Mouse (Mus musculus) embryonic facial prominence, embryonic 13.5 days (tissue): ENCODE data around the gene Arhgap27. TPM values are rescaled to one million over a fixed set of nuclear protein-coding genes. Genes with fewer than 3 reads are reported as not detected.

Source experiments
- ATAC-seq: fragments of 200-750 bp; cut with Nextera tagmentation; 2 replicates; pipeline ENCODE4 v1.8.0; 2017; ENCODE audit warnings: low read depth; ENCODE audit not compliant: insufficient number of reproducible peaks, insufficient read depth, low FRiP score, low TSS enrichment
- H3K27ac ChIP-seq: fragments of 300-500 bp; sonication (generic); 2 replicates; pipeline ENCODE4 v1.5.1; 2015; ENCODE audit warnings: moderate library complexity, mild to moderate bottlenecking, inconsistent platforms
- H3K27me3 ChIP-seq: fragments of 300-500 bp; sonication (generic); 2 replicates; pipeline ENCODE4 v1.6.1; 2015; ENCODE audit warnings: mild to moderate bottlenecking, inconsistent platforms
- H3K36me3 ChIP-seq: fragments of 300-500 bp; sonication (generic); 2 replicates; pipeline ENCODE4 v1.6.1; 2015; ENCODE audit warnings: mild to moderate bottlenecking, inconsistent platforms
- H3K4me1 ChIP-seq: fragments of 300-500 bp; sonication (generic); 2 replicates; pipeline ENCODE4 v1.6.1; 2015; ENCODE audit warnings: inconsistent platforms
- H3K4me2 ChIP-seq: fragments of 300-500 bp; sonication (generic); 2 replicates; pipeline ENCODE4 v1.6.1; 2015; ENCODE audit warnings: moderate library complexity, mild to moderate bottlenecking, inconsistent platforms
- H3K4me3 ChIP-seq: fragments of 300-500 bp; sonication (generic); 2 replicates; pipeline ENCODE4 v1.5.1; 2015; ENCODE audit warnings: mild to moderate bottlenecking, inconsistent platforms
- H3K9ac ChIP-seq: fragments of 300-500 bp; sonication (generic); 2 replicates; pipeline ENCODE4 v1.6.1; 2015; ENCODE audit warnings: mild to moderate bottlenecking, inconsistent platforms
- H3K9me3 ChIP-seq: fragments of 300-500 bp; sonication (generic); 2 replicates; pipeline ENCODE4 v1.6.1; 2016; ENCODE audit warnings: inconsistent platforms
- WGBS: fragments of 180-500 bp; shearing (Covaris S2); methylation state at CpG from one replicate; pipeline ENCODE4 v1.1.7; 2015; ENCODE audit warnings: mixed read lengths; 5-methylcytosine and 5-hydroxymethylcytosine counted together
- polyA plus RNA-seq: library from polyadenylated mRNA; unstranded; fragments of >200 nt; fragmentation: Nextera tagmentation; extraction: Ambion mirVana; gene quantifications from 2 replicates; pipeline ENCODE4 v1.2.1, GENCODE M21; 2015

The Arhgap27 gene
- polyA plus RNA-seq, 1 experiment from 2014 or later, result 6.8 TPM

- 0 out of 2 replicates have a peak, but pooled peaks have one; percentile 40 for ATAC-seq
- H3K4me3 ChIP-seq, result peak overlapping the region; percentile 26
- WGBS, result 40% methylated on average over 19 of the region's 19 CpGs
Measured at GRCm38 (mm10) chr11:103339414-103340119, 23.9 kb downstream of the Arhgap27 start.

GRCm38 (mm10) chr11:103338671-103339070, 24.8 kb downstream of the Arhgap27 start:
- no peaks in the 10 kb centered on the region for H3K9me3 ChIP-seq
- 91% methylated on average over 6 of the region's 6 CpGs for WGBS
- no peaks in the 10 kb centered on the region for H3K36me3 ChIP-seq
- H3K27me3 ChIP-seq, result peaks cover 18% of the 10 kb centered on the region
- no peak overlapping the region for H3K27ac ChIP-seq
- no peak overlapping the region for H3K4me3 ChIP-seq
- no peak overlapping the region for H3K9ac ChIP-seq
- ATAC-seq, result no peak
- no peak overlapping the region for H3K4me2 ChIP-seq
- peaks cover 25% of the 10 kb centered on the region for H3K4me1 ChIP-seq

More at GRCm38 (mm10) chr11:103339414-103340119, 23.9 kb downstream of the Arhgap27 start:
- H3K27me3 ChIP-seq, result peaks cover 9% of the 10 kb centered on the region; the same call in 1 of the 2 replicates
- H3K9ac ChIP-seq, result peak overlapping the region; percentile 51
- no peaks in the 10 kb centered on the region for H3K36me3 ChIP-seq
- H3K9me3 ChIP-seq, result no peaks in the 10 kb centered on the region
- H3K4me1 ChIP-seq, result peaks cover 25% of the 10 kb centered on the region
- H3K4me2 ChIP-seq, result peak overlapping the region; percentile 54
- no peak overlapping the region for H3K27ac ChIP-seq

- Histone ChIP-seq H3K4me1 (peaks cover 30% of the 10 kb centered on the region), H3K9me3 (no peaks in the 10 kb centered on the region), H3K9ac (no peak overlapping the region), H3K27ac (no peak overlapping the region), H3K4me2 (no peak overlapping the region), H3K36me3 (no peaks in the 10 kb centered on the region), H3K27me3 (peaks cover 24% of the 10 kb centered on the region), H3K4me3 (no peak overlapping the region)
- 84% methylated on average over 7 of the region's 7 CpGs for WGBS
- no peak for ATAC-seq
Measured at GRCm38 (mm10) chr11:103338119-103338518, 25.4 kb downstream of the Arhgap27 start.

- H3K27ac ChIP-seq, result no peak overlapping the region; the same call in 1 of the 2 replicates
- no peak for ATAC-seq
- H3K4me2 ChIP-seq, result no peak overlapping the region
- H3K4me3 ChIP-seq, result no peak overlapping the region
- peaks cover 40% of the 10 kb centered on the region for H3K4me1 ChIP-seq
- peaks cover 33% of the 10 kb centered on the region for H3K27me3 ChIP-seq
- H3K9ac ChIP-seq, result no peak overlapping the region
- WGBS, result 95% methylated on average over 2 of the region's 2 CpGs
- H3K36me3 ChIP-seq, result no peaks in the 10 kb centered on the region
- no peaks in the 10 kb centered on the region for H3K9me3 ChIP-seq
Measured at GRCm38 (mm10) chr11:103337180-103337579, 26.3 kb downstream of the Arhgap27 start.

- H3K27ac ChIP-seq, result peak overlapping the region; percentile 28; the same call in 1 of the 2 replicates
- H3K9ac ChIP-seq, result no peak overlapping the region
- WGBS, result 68% methylated on average over 5 of the region's 5 CpGs
- no peaks in the 10 kb centered on the region for H3K36me3 ChIP-seq
- ATAC-seq, result no peak
- H3K4me3 ChIP-seq, result no peak overlapping the region
- peaks cover 41% of the 10 kb centered on the region for H3K4me1 ChIP-seq
- H3K4me2 ChIP-seq, result no peak overlapping the region
- no peaks in the 10 kb centered on the region for H3K9me3 ChIP-seq
- H3K27me3 ChIP-seq, result peaks cover 38% of the 10 kb centered on the region
Measured at GRCm38 (mm10) chr11:103335561-103335960, 27.9 kb downstream of the Arhgap27 start.

GRCm38 (mm10) chr11:103334925-103335324, 28.6 kb downstream of the Arhgap27 start:
- no peaks in the 10 kb centered on the region for H3K36me3 ChIP-seq
- peaks cover 38% of the 10 kb centered on the region for H3K27me3 ChIP-seq
- H3K9me3 ChIP-seq, result no peaks in the 10 kb centered on the region
- peaks cover 34% of the 10 kb centered on the region for H3K4me1 ChIP-seq
- no peak overlapping the region for H3K4me2 ChIP-seq
- ATAC-seq, result no peak
- H3K4me3 ChIP-seq, result no peak overlapping the region
- 73% methylated on average over 9 of the region's 9 CpGs for WGBS
- no peak overlapping the region for H3K9ac ChIP-seq
- peak overlapping the region; percentile 28; the same call in 1 of the 2 replicates for H3K27ac ChIP-seq

- Histone ChIP-seq H3K36me3 (no peaks in the 10 kb centered on the region), H3K27me3 (peaks cover 38% of the 10 kb centered on the region), H3K9me3 (no peaks in the 10 kb centered on the region), H3K9ac (0 out of 2 replicates have a peak overlapping the region, but pooled peaks have one; percentile 46), H3K27ac (peak overlapping the region; percentile 22), H3K4me3 (peak overlapping the region; percentile 33), H3K4me1 (peaks cover 25% of the 10 kb centered on the region), H3K4me2 (peak overlapping the region; percentile 60)
- ATAC-seq, result no peak
- 18% methylated on average over 40 of the region's 40 CpGs for WGBS
Measured at GRCm38 (mm10) chr11:103333719-103334398, 29.6 kb downstream of the Arhgap27 start.

- H3K4me2 ChIP-seq, result peak overlapping the region; percentile 60
- WGBS, result 27% methylated on average over 34 of the region's 34 CpGs
- peak overlapping the region; percentile 33 for H3K4me3 ChIP-seq
- peaks cover 38% of the 10 kb centered on the region for H3K27me3 ChIP-seq
- H3K9me3 ChIP-seq, result no peaks in the 10 kb centered on the region
- ATAC-seq, result no peak
- H3K27ac ChIP-seq, result no peak overlapping the region
- peak overlapping the region; percentile 46; the same call in 1 of the 2 replicates for H3K9ac ChIP-seq
- no peaks in the 10 kb centered on the region for H3K36me3 ChIP-seq
- peaks cover 25% of the 10 kb centered on the region for H3K4me1 ChIP-seq
Measured at GRCm38 (mm10) chr11:103332890-103333651, 30.4 kb downstream of the Arhgap27 start.

GRCm38 (mm10) chr11:103332186-103332889, 31.2 kb downstream of the Arhgap27 start:
- peaks cover 38% of the 10 kb centered on the region for H3K27me3 ChIP-seq
- H3K27ac ChIP-seq, result no peak overlapping the region
- no peak for ATAC-seq
- H3K4me2 ChIP-seq, result peak overlapping the region; percentile 60
- H3K4me3 ChIP-seq, result peak overlapping the region; percentile 33
- 22% methylated on average over 18 of the region's 18 CpGs for WGBS
- H3K4me1 ChIP-seq, result peaks cover 25% of the 10 kb centered on the region
- no peaks in the 10 kb centered on the region for H3K36me3 ChIP-seq
- H3K9me3 ChIP-seq, result no peaks in the 10 kb centered on the region
- no peak overlapping the region for H3K9ac ChIP-seq

GRCm38 (mm10) chr11:103331502-103332185, 31.8 kb downstream of the Arhgap27 start:
- Histone ChIP-seq H3K4me1 (peaks cover 25% of the 10 kb centered on the region), H3K9ac (no peak overlapping the region), H3K4me2 (no peak overlapping the region), H3K27ac (no peak overlapping the region), H3K9me3 (no peaks in the 10 kb centered on the region), H3K27me3 (peaks cover 38% of the 10 kb centered on the region), H3K4me3 (no peak overlapping the region), H3K36me3 (no peaks in the 10 kb centered on the region)
- WGBS, result 91% methylated on average over 10 of the region's 10 CpGs
- no peak for ATAC-seq
